Mouse (Mus musculus) testis, adult 2 months (tissue): ENCODE data around the gene Hspg2. TPM values are rescaled to one million over a fixed set of nuclear protein-coding genes. Genes with fewer than 3 reads are reported as not detected.
A peak's percentile ranks its signal among the peaks of the same experiment; 100 is the strongest.

Experiments
- H3K27ac ChIP-seq: fragments of 200-500 bp; 2 replicates; pipeline ENCODE4 v1.5.1; 2012; ENCODE audit warnings: low read depth, low read length; ENCODE audit not compliant: control insufficient read depth, insufficient read depth
- H3K27me3 ChIP-seq: fragments of 200-500 bp; 2 replicates; pipeline ENCODE4 v1.6.1; 2012; ENCODE audit warnings: mild to moderate bottlenecking, low read length, moderate library complexity; ENCODE audit not compliant: control insufficient read depth, insufficient read depth
- H3K36me3 ChIP-seq: fragments of 200-500 bp; 2 replicates; pipeline ENCODE4 v1.6.1; 2012; ENCODE audit warnings: mild to moderate bottlenecking, low read length; ENCODE audit not compliant: control insufficient read depth, insufficient read depth
- H3K4me1 ChIP-seq: fragments of 200-500 bp; 2 replicates; pipeline ENCODE4 v1.6.1; 2012; ENCODE audit warnings: low read length; ENCODE audit not compliant: control insufficient read depth, insufficient read depth
- H3K4me3 ChIP-seq: fragments of 200-500 bp; 2 replicates; pipeline ENCODE4 v1.5.1; 2012; ENCODE audit warnings: low read depth, mild to moderate bottlenecking, low read length, moderate library complexity, mixed read lengths; ENCODE audit not compliant: control insufficient read depth
- CTCF ChIP-seq: fragments of 200-500 bp; IDR thresholded peaks from 2 replicates; pipeline ENCODE4 v1.5.1; 2012; ENCODE audit warnings: low read depth, mild to moderate bottlenecking, inconsistent platforms, low read length, moderate library complexity; ENCODE audit not compliant: control insufficient read depth, insufficient read depth, insufficient replicate concordance
- POLR2A ChIP-seq: fragments of 200-500 bp; IDR thresholded peaks from 2 replicates; pipeline ENCODE4 v1.6.1; 2012; ENCODE audit warnings: low read depth, mild to moderate bottlenecking, inconsistent platforms, low read length, moderate library complexity; ENCODE audit not compliant: control insufficient read depth
- polyA plus RNA-seq: library from polyadenylated mRNA; depleted of rRNA; stranded (reverse); fragments of >200 nt; gene quantifications from 2 replicates; pipeline ENCODE4 v1.2.3, GENCODE M21; 2012

Hspg2 gene
- polyA plus RNA-seq, 1 experiment = 7.4 TPM

GRCm38 (mm10) chr4:137476065-137476760, 7.6 kb downstream of the Hspg2 start:
- Histone ChIP-seq H3K27me3 (no peaks in the 10 kb centered on the region), H3K4me1 (peaks cover 17% of the 10 kb centered on the region), H3K36me3 (no peaks in the 10 kb centered on the region), H3K4me3 (no peak overlapping the region), H3K27ac (peak overlapping the region; percentile 8; the same call in 1 of the 2 replicates)
- TF ChIP-seq CTCF (no peak), POLR2A (no peak)

- Histone ChIP-seq H3K4me3 (no peak overlapping the region), H3K4me1 (peaks cover 18% of the 10 kb centered on the region)
Observed at GRCm38 (mm10) chr4:137476761-137477237, 8.2 kb downstream of the Hspg2 start.

GRCm38 (mm10) chr4:137477611-137478010, 9.0 kb downstream of the Hspg2 start:
- no peak overlapping the region for H3K27ac ChIP-seq
- H3K4me3 ChIP-seq = no peak overlapping the region
- no peak for TF ChIP-seq CTCF
- no peak for TF ChIP-seq POLR2A
- no peaks in the 10 kb centered on the region for H3K27me3 ChIP-seq
- no peaks in the 10 kb centered on the region for H3K36me3 ChIP-seq
- H3K4me1 ChIP-seq = peaks cover 19% of the 10 kb centered on the region

More at GRCm38 (mm10) chr4:137476761-137477237, 8.2 kb downstream of the Hspg2 start:
- Histone ChIP-seq H3K36me3 (no peaks in the 10 kb centered on the region), H3K27me3 (no peaks in the 10 kb centered on the region), H3K27ac (0 out of 2 replicates have a peak overlapping the region, but pooled peaks have one; percentile 8)
- no peak for TF ChIP-seq POLR2A
- TF ChIP-seq CTCF = no peak

- H3K36me3 ChIP-seq = no peaks in the 10 kb centered on the region
- no peak overlapping the region for H3K4me3 ChIP-seq
- H3K4me1 ChIP-seq = peaks cover 17% of the 10 kb centered on the region
- H3K27ac ChIP-seq = no peak overlapping the region
- no peak for TF ChIP-seq CTCF
- no peak for TF ChIP-seq POLR2A
- H3K27me3 ChIP-seq = no peaks in the 10 kb centered on the region
Observed at GRCm38 (mm10) chr4:137478306-137478705, 9.7 kb downstream of the Hspg2 start.

GRCm38 (mm10) chr4:137479757-137480156, 11.2 kb downstream of the Hspg2 start:
- Histone ChIP-seq H3K4me1 (peaks cover 19% of the 10 kb centered on the region), H3K4me3 (no peak overlapping the region), H3K36me3 (no peaks in the 10 kb centered on the region), H3K27ac (no peak overlapping the region), H3K27me3 (no peaks in the 10 kb centered on the region)
- TF ChIP-seq POLR2A = no peak
- TF ChIP-seq CTCF = no peak

- no peak for TF ChIP-seq CTCF
- no peak for TF ChIP-seq POLR2A
- Histone ChIP-seq H3K27ac (no peak overlapping the region), H3K4me1 (peaks cover 19% of the 10 kb centered on the region), H3K27me3 (no peaks in the 10 kb centered on the region), H3K36me3 (no peaks in the 10 kb centered on the region), H3K4me3 (no peak overlapping the region)
Observed at GRCm38 (mm10) chr4:137480191-137480992, 11.8 kb downstream of the Hspg2 start.

GRCm38 (mm10) chr4:137480993-137481340, 12.4 kb downstream of the Hspg2 start:
- H3K4me1 ChIP-seq = peaks cover 17% of the 10 kb centered on the region
- no peaks in the 10 kb centered on the region for H3K36me3 ChIP-seq
- H3K27ac ChIP-seq = no peak overlapping the region
- TF ChIP-seq POLR2A (no peak), CTCF (no peak)
- no peak overlapping the region for H3K4me3 ChIP-seq
- H3K27me3 ChIP-seq = no peaks in the 10 kb centered on the region
